Mouse (Mus musculus) megakaryocyte-erythroid progenitor cell, adult 5-6 weeks (primary cell): ENCODE measurements around the gene Prrt1. TPM values are rescaled to one million over a fixed set of nuclear protein-coding genes. Genes with fewer than 3 reads are reported as not detected.

Source experiments
- total RNA-seq, 2 experiments: library from RNA; stranded (forward) in 1 of 2; stranded (reverse) in 1 of 2; fragments of 200-1000, 215-1000 nt in 1 of 2; fragments of >200 nt in 1 of 2; fragmentation: Nextera tagmentation in 1 of 2; gene quantifications; 2 replicates each; pipeline ENCODE4 v1.2.3; 2014 to 2017

Gene Prrt1
- total RNA-seq, 2 experiments from 2014 or later = 0.59 to 0.75 TPM

Other genes with a start within 250 kb of the Prrt1 start
- gene BC051142, start 230.7 kb upstream of the Prrt1 start, total RNA-seq (2014; fragmentation: Nextera tagmentation) = 5.4 and 7.7 TPM in 2 replicates
- gene BC051142, start 230.7 kb upstream of the Prrt1 start, total RNA-seq (2017) = 1.4 and 4.7 TPM in 2 replicates
- gene Btnl4, start 152.2 kb upstream of the Prrt1 start, total RNA-seq (2014; fragmentation: Nextera tagmentation) = not detected in 2 replicates
- gene Btnl4, start 152.2 kb upstream of the Prrt1 start, total RNA-seq (2017) = not detected in 2 replicates
- gene Btnl6, start 112.2 kb upstream of the Prrt1 start, total RNA-seq (2014; fragmentation: Nextera tagmentation) = not detected in 2 replicates
- not detected in 2 replicates for gene Btnl6, start 112.2 kb upstream of the Prrt1 start, total RNA-seq (2017)
- 0.22 and 0.66 TPM in 2 replicates for gene Notch4, start 65.3 kb upstream of the Prrt1 start, total RNA-seq (2014; fragmentation: Nextera tagmentation)
- gene Notch4, start 65.3 kb upstream of the Prrt1 start, total RNA-seq (2017) = 0.11 and 0.75 TPM in 2 replicates
- gene Gpsm3, start 39.7 kb upstream of the Prrt1 start, total RNA-seq (2014; fragmentation: Nextera tagmentation) = 28.0 and 33.0 TPM in 2 replicates
- gene Gpsm3, start 39.7 kb upstream of the Prrt1 start, total RNA-seq (2017) = 7.8 and 11.2 TPM in 2 replicates
- 31.1 and 31.3 TPM in 2 replicates for gene Pbx2, start 38.3 kb upstream of the Prrt1 start, total RNA-seq (2014; fragmentation: Nextera tagmentation)
- 23.2 and 31.1 TPM in 2 replicates for gene Pbx2, start 38.3 kb upstream of the Prrt1 start, total RNA-seq (2017)
- gene Ager, start 31.7 kb upstream of the Prrt1 start, total RNA-seq (2014; fragmentation: Nextera tagmentation) = 2.6 and 6.6 TPM in 2 replicates
- gene Ager, start 31.7 kb upstream of the Prrt1 start, total RNA-seq (2017) = 0.57 TPM in 1 of 2 replicates, not detected in the other
- 46.9 and 66.2 TPM in 2 replicates for gene Rnf5, start 25.8 kb upstream of the Prrt1 start, total RNA-seq (2014; fragmentation: Nextera tagmentation)
- gene Rnf5, start 25.8 kb upstream of the Prrt1 start, total RNA-seq (2017) = 13.4 and 20.0 TPM in 2 replicates
- 76.3 and 104 TPM in 2 replicates for gene Agpat1, start 25.3 kb upstream of the Prrt1 start, total RNA-seq (2014; fragmentation: Nextera tagmentation)
- 19.0 and 51.2 TPM in 2 replicates for gene Agpat1, start 25.3 kb upstream of the Prrt1 start, total RNA-seq (2017)
- gene Egfl8, start 13.6 kb upstream of the Prrt1 start, total RNA-seq (2014; fragmentation: Nextera tagmentation) = 0.96 and 2.1 TPM in 2 replicates
- 2.6 TPM in 1 of 2 replicates, not detected in the other for gene Egfl8, start 13.6 kb upstream of the Prrt1 start, total RNA-seq (2017)
- gene Ppt2, start 1.0 kb upstream of the Prrt1 start, total RNA-seq (2014; fragmentation: Nextera tagmentation) = 31.3 and 35.4 TPM in 2 replicates
- 10.4 and 17.0 TPM in 2 replicates for gene Ppt2, start 1.0 kb upstream of the Prrt1 start, total RNA-seq (2017)
- 5.5 TPM in 2 replicates for gene Fkbpl, start 15.2 kb downstream of the Prrt1 start, total RNA-seq (2014; fragmentation: Nextera tagmentation)
- 14.7 and 26.2 TPM in 2 replicates for gene Fkbpl, start 15.2 kb downstream of the Prrt1 start, total RNA-seq (2017)
- gene Atf6b, start 17.6 kb downstream of the Prrt1 start, total RNA-seq (2014; fragmentation: Nextera tagmentation) = 20.6 and 31.3 TPM in 2 replicates
- 8.7 and 11.5 TPM in 2 replicates for gene Atf6b, start 17.6 kb downstream of the Prrt1 start, total RNA-seq (2017)
- gene Tnxb, start 41.0 kb downstream of the Prrt1 start, total RNA-seq (2014; fragmentation: Nextera tagmentation) = not detected in 2 replicates
- not detected in 2 replicates for gene Tnxb, start 41.0 kb downstream of the Prrt1 start, total RNA-seq (2017)
- gene C4b, start 114.3 kb downstream of the Prrt1 start, total RNA-seq (2014; fragmentation: Nextera tagmentation) = not detected in 2 replicates
- gene C4b, start 114.3 kb downstream of the Prrt1 start, total RNA-seq (2017) = not detected in 2 replicates
- gene Cyp21a1, start 175.0 kb downstream of the Prrt1 start, total RNA-seq (2014; fragmentation: Nextera tagmentation) = not detected in 2 replicates
- not detected in 2 replicates for gene Cyp21a1, start 175.0 kb downstream of the Prrt1 start, total RNA-seq (2017)
- 26.8 and 48.2 TPM in 2 replicates for gene Stk19, start 207.4 kb downstream of the Prrt1 start, total RNA-seq (2014; fragmentation: Nextera tagmentation)
- 14.8 and 30.6 TPM in 2 replicates for gene Stk19, start 207.4 kb downstream of the Prrt1 start, total RNA-seq (2017)
- gene Dxo, start 207.5 kb downstream of the Prrt1 start, total RNA-seq (2014; fragmentation: Nextera tagmentation) = 60.8 and 63.4 TPM in 2 replicates
- gene Dxo, start 207.5 kb downstream of the Prrt1 start, total RNA-seq (2017) = 24.4 and 28.1 TPM in 2 replicates
- gene Skiv2l, start 220.7 kb downstream of the Prrt1 start, total RNA-seq (2014; fragmentation: Nextera tagmentation) = 57.6 and 64.6 TPM in 2 replicates
- gene Skiv2l, start 220.7 kb downstream of the Prrt1 start, total RNA-seq (2017) = 21.0 and 24.2 TPM in 2 replicates
- 59.5 and 64.1 TPM in 2 replicates for gene Nelfe, start 220.9 kb downstream of the Prrt1 start, total RNA-seq (2014; fragmentation: Nextera tagmentation)
- gene Nelfe, start 220.9 kb downstream of the Prrt1 start, total RNA-seq (2017) = 21.0 and 29.6 TPM in 2 replicates
- gene Cfb, start 233.0 kb downstream of the Prrt1 start, total RNA-seq (2014; fragmentation: Nextera tagmentation) = not detected in 2 replicates
- gene Cfb, start 233.0 kb downstream of the Prrt1 start, total RNA-seq (2017) = not detected in 2 replicates
- 8.0 and 9.4 TPM in 2 replicates for gene Zbtb12, start 249.9 kb downstream of the Prrt1 start, total RNA-seq (2014; fragmentation: Nextera tagmentation)
- 4.7 and 10.1 TPM in 2 replicates for gene Zbtb12, start 249.9 kb downstream of the Prrt1 start, total RNA-seq (2017)